Mouse (Mus musculus) cerebellum, postnatal 4 days (tissue): ENCODE data around the gene Ston2.
A peak's percentile ranks its signal among the peaks of the same experiment; 100 is the strongest.

Experiments
- DNase-seq, 2 experiments: peaks; one replicate each; pipeline ENCODE4 v3.0.0; 2022; ENCODE audit warnings: low spot score in 2 of 2, mixed read lengths in 1 of 2

Gene Ston2

GRCm38 (mm10) chr12:91662844-91663243 is 125.3 kb downstream of the Ston2 start:
- no peak for DNase-seq

GRCm38 (mm10) chr12:91660640-91661417 is 127.4 kb downstream of the Ston2 start:
- no peak for DNase-seq

- DNase-seq = peak in 1 of 2 experiments; percentile 49
These were observed 133.6 kb downstream of the Ston2 start for GRCm38 (mm10) chr12:91654399-91655122.

- DNase-seq = no peak
These were observed 139.8 kb downstream of the Ston2 start for GRCm38 (mm10) chr12:91648426-91648825.

GRCm38 (mm10) chr12:91645361-91646123 is 142.6 kb downstream of the Ston2 start:
- no peak for DNase-seq

GRCm38 (mm10) chr12:91643221-91643620 is 145.0 kb downstream of the Ston2 start:
- DNase-seq = no peak

GRCm38 (mm10) chr12:91642426-91643093 is 145.6 kb downstream of the Ston2 start:
- no peak for DNase-seq

GRCm38 (mm10) chr12:91641631-91642141 is 146.5 kb downstream of the Ston2 start:
- peak in 1 of 2 experiments; percentile 27 for DNase-seq

- DNase-seq = no peak
These were observed 147.1 kb downstream of the Ston2 start for GRCm38 (mm10) chr12:91641133-91641532.

- DNase-seq = peak in 1 of 2 experiments; percentile 59
These were observed 147.5 kb downstream of the Ston2 start for GRCm38 (mm10) chr12:91640712-91641111.

- no peak for DNase-seq
These were observed 149.8 kb downstream of the Ston2 start for GRCm38 (mm10) chr12:91638351-91638750.

- no peak for DNase-seq
These were observed 150.9 kb downstream of the Ston2 start for GRCm38 (mm10) chr12:91637136-91637909.

GRCm38 (mm10) chr12:91626482-91626881 is 161.7 kb downstream of the Ston2 start:
- DNase-seq = no peak

- no peak for DNase-seq
These were observed 163.2 kb downstream of the Ston2 start for GRCm38 (mm10) chr12:91625013-91625412.

- peak in 1 of 2 experiments; percentile 32 for DNase-seq
These were observed 178.8 kb downstream of the Ston2 start for GRCm38 (mm10) chr12:91609425-91609824.

- peak in 1 of 2 experiments; percentile 50 for DNase-seq
These were observed 180.5 kb downstream of the Ston2 start for GRCm38 (mm10) chr12:91607678-91608077.

- DNase-seq = no peak
These were observed 181.5 kb downstream of the Ston2 start for GRCm38 (mm10) chr12:91606651-91607050.

GRCm38 (mm10) chr12:91604600-91604999 is 183.6 kb downstream of the Ston2 start:
- no peak for DNase-seq

GRCm38 (mm10) chr12:91592128-91592527 is 196.1 kb downstream of the Ston2 start:
- no peak for DNase-seq

- DNase-seq = no peak
These were observed 197.0 kb downstream of the Ston2 start for GRCm38 (mm10) chr12:91591191-91591590.

- DNase-seq = no peak
These were observed 197.5 kb downstream of the Ston2 start for GRCm38 (mm10) chr12:91590716-91591115.
